22 mouse cellular contexts compared by ENCODE assay signal in genomic region chr8:115696661-115697060, GRCm38 (mm10). TPM values are rescaled to one million over a fixed set of nuclear protein-coding genes. Genes with fewer than 3 reads are reported as not detected.
A peak's percentile ranks its signal among the peaks of the same experiment; 100 is the strongest.
DNase-seq lines count a peak whose midpoint lies in the region; ATAC-seq and TF ChIP-seq lines count a peak whose summit lies in the region.
"Had no signal": no experiment of that assay in that cellular context is flagged by ENCODE, and none has a peak within 500 bp of the region (broad histone marks: within the 10 kb centered on the region; RNA-seq: fewer than 3 reads in every experiment).

No protein-coding gene starts in this region.

- H3K27me3 ChIP-seq in cerebellum, adult 2 months (ENCODE audit: control insufficient read depth, insufficient read depth, low read length), result no peaks in the 10 kb centered on the region; the same call in 1 of the 2 replicates
- H3K27me3 ChIP-seq in heart, embryonic 15.5 days, result no peaks in the 10 kb centered on the region
- no peaks in the 10 kb centered on the region for H3K27me3 ChIP-seq in spleen, adult 2 months (ENCODE audit: control insufficient read depth, insufficient read depth, low read length)
- H3K27me3 ChIP-seq: embryonic facial prominence, embryonic 15.5 days; heart, embryonic 13.5 days; hindbrain, embryonic 12.5 days had no signal

- H3K9ac ChIP-seq in heart, embryonic 15.5 days, result no peak overlapping the region
- H3K9ac ChIP-seq: embryonic facial prominence, embryonic 15.5 days; heart, embryonic 13.5 days; hindbrain, embryonic 12.5 days had no signal

- TF ChIP-seq CTCF in cerebellum, adult 2 months (IDR thresholded peaks at IDR 0.05; ENCODE audit: borderline replicate concordance, insufficient read depth, low read depth, low read length), result no peak
- no peak for TF ChIP-seq CTCF in spleen, adult 2 months (IDR thresholded peaks at IDR 0.05; ENCODE audit: extremely low read depth, insufficient read depth, insufficient read length, insufficient replicate concordance)

- 0 out of 2 replicates have a peak, but pooled peaks have one; percentile 18 for ATAC-seq in heart, embryonic 15.5 days (replicated peaks; ENCODE audit: insufficient number of reproducible peaks, insufficient read depth, low FRiP score, low read depth)
- ATAC-seq: forebrain, embryonic 14.5 days; hindbrain, embryonic 16.5 days; inflammation-experienced regulatory T-cells, adult 6 months had no signal

- H3K4me3 ChIP-seq in cerebellum, adult 2 months (replicated peaks; ENCODE audit: insufficient read depth, low read depth, low read length), result no peak overlapping the region
- no peak overlapping the region for H3K4me3 ChIP-seq in heart, embryonic 15.5 days
- no peak overlapping the region for H3K4me3 ChIP-seq in spleen, adult 2 months (ENCODE audit: extremely low read depth, insufficient read depth, insufficient read length)
- H3K4me3 ChIP-seq: embryonic facial prominence, embryonic 15.5 days; erythroblast, embryonic 14.5 days; forebrain, embryonic 10.5 days; heart, embryonic 13.5 days; hindbrain, embryonic 12.5 days had no signal

- H3K27ac ChIP-seq in cerebellum, adult 2 months (ENCODE audit: insufficient read depth, low read length), result no peak overlapping the region
- no peak overlapping the region for H3K27ac ChIP-seq in heart, embryonic 15.5 days
- peak overlapping the region; percentile 15; the same call in 1 of the 2 replicates for H3K27ac ChIP-seq in spleen, adult 2 months (ENCODE audit: insufficient read depth, low read length)
- H3K27ac ChIP-seq: embryonic facial prominence, embryonic 15.5 days; forebrain, embryonic 10.5 days; heart, embryonic 13.5 days; hindbrain, embryonic 12.5 days had no signal

- TF ChIP-seq POLR2A in cerebellum, adult 2 months (IDR thresholded peaks at IDR 0.05; ENCODE audit: borderline replicate concordance, insufficient read depth, low read length), result no peak
- TF ChIP-seq POLR2A in spleen, adult 2 months (IDR thresholded peaks at IDR 0.05; ENCODE audit: low read depth, low read length), result no peak

- no peaks in the 10 kb centered on the region for H3K9me3 ChIP-seq in heart, embryonic 15.5 days (replicated peaks)
- H3K9me3 ChIP-seq: embryonic facial prominence, embryonic 15.5 days; heart, embryonic 13.5 days; hindbrain, embryonic 12.5 days had no signal

- no peak overlapping the region for H3K4me2 ChIP-seq in heart, embryonic 15.5 days
- H3K4me2 ChIP-seq: embryonic facial prominence, embryonic 15.5 days; heart, embryonic 13.5 days; hindbrain, embryonic 12.5 days had no signal

- 44% methylated on average over 4 of the region's 4 CpGs for WGBS in cerebellum, adult 2 months
- WGBS in heart, embryonic 15.5 days, result 61% methylated on average over 4 of the region's 4 CpGs
- WGBS in spleen, adult 2 months, result 95% methylated on average over 4 of the region's 4 CpGs

- H3K36me3 ChIP-seq in heart, embryonic 15.5 days, result no peaks in the 10 kb centered on the region
- no peaks in the 10 kb centered on the region for H3K36me3 ChIP-seq in spleen, adult 2 months (ENCODE audit: control insufficient read depth, insufficient read depth, low read length)
- H3K36me3 ChIP-seq: embryonic facial prominence, embryonic 15.5 days; forebrain, embryonic 10.5 days; heart, embryonic 13.5 days; hindbrain, embryonic 12.5 days had no signal

- peak; percentile 30 to 36 for DNase-seq in cerebellum, adult 2 months
- no peak for DNase-seq in cerebellum, adult 11 months
- DNase-seq in heart, adult 18-20 months, result no peak
- DNase-seq in spleen, adult 2 months (ENCODE audit: low read depth in 1 of 2, low spot score in 2 of 2), result no peak
- no peak for DNase-seq in spleen, postnatal 14 days (ENCODE audit: low spot score in 2 of 2)
- DNase-seq in adrenal gland, postnatal 36 days, result no peak
- DNase-seq: adrenal gland, adult 2 months; adrenal gland, postnatal 25 days; embryo, embryonic 11 days; gastrocnemius, postnatal 10 days; heart, postnatal 10 days; heart, postnatal 4 days; kidney, adult 11 months had no signal

- H3K4me1 ChIP-seq in cerebellum, adult 2 months (ENCODE audit: control insufficient read depth, insufficient read depth, low read length), result peaks cover 10% of the 10 kb centered on the region
- no peaks in the 10 kb centered on the region for H3K4me1 ChIP-seq in heart, embryonic 15.5 days (replicated peaks)
- H3K4me1 ChIP-seq in spleen, adult 2 months (ENCODE audit: control insufficient read depth, insufficient read depth, insufficient read length), result no peaks in the 10 kb centered on the region

RNA-seq across cellular contexts. Expression of gene Maf, which starts 10.9 kb away (rescaled TPM):
- polyA plus RNA-seq in cerebellum, adult 2 months (2012; rRNA removed), result 22.6 and 24.2 TPM in 2 replicates
- 3.3 and 3.9 TPM in 2 replicates for polyA plus RNA-seq in heart, embryonic 15.5 days (2015; fragmentation: Nextera tagmentation; extraction: Ambion mirVana)
- total RNA-seq in heart, adult 18-20 months (2021), result 1 to 10 TPM; 8.5 to 9.1 TPM
- polyA plus RNA-seq in spleen, adult 2 months (2012; rRNA removed), result 16.6 and 18.7 TPM in 2 replicates
- total RNA-seq in adrenal gland, postnatal 36 days (2021), result 10 to 100 TPM; 22.6 to 27.8 TPM

Comparison
In these comparisons a context has a peak if more than half of its experiments do, and no peak if none do; other contexts are left out.
1. DNase-seq: peak in cerebellum, adult 2 months (2 of 2); none in cerebellum, adult 11 months (single experiment), heart, adult 18-20 months (0 of 2), spleen, adult 2 months (0 of 2), spleen, postnatal 14 days (0 of 2) and adrenal gland, postnatal 36 days (0 of 2).